Mouse (Mus musculus) CH12.LX (cell line): ENCODE results near the gene Skida1. TPM values are rescaled to one million over a fixed set of nuclear protein-coding genes. Genes with fewer than 3 reads are reported as not detected.

Source experiments
- DNase-seq: peaks from one replicate; pipeline ENCODE4 v3.0.0-alpha.2; 2013; ENCODE audit errors: extremely low read depth
- H3K27ac ChIP-seq: 2 replicates; pipeline ENCODE4 v1.5.1; 2012; ENCODE audit warnings: low read depth, mild to moderate bottlenecking, control low read depth, moderate library complexity; ENCODE audit not compliant: insufficient read depth
- H3K27me3 ChIP-seq: replicated peaks from 2 replicates; pipeline ENCODE3; 2012; ENCODE audit warnings: inconsistent platforms
- H3K36me3 ChIP-seq, 2 experiments: replicated peaks in 1 of 2; 2 replicates each; pipeline versions ENCODE3 to v1.6.1; 2012; ENCODE audit warnings: inconsistent platforms in 1 of 2, low read length in 1 of 2, mild to moderate bottlenecking in 1 of 2, mixed read lengths in 1 of 2, moderate library complexity in 1 of 2; ENCODE audit not compliant: control insufficient read depth in 1 of 2, insufficient read depth in 1 of 2
- H3K4me1 ChIP-seq, 2 experiments: 2 replicates each; pipeline ENCODE4 v1.6.1; 2012; ENCODE audit warnings: inconsistent platforms in 1 of 2, moderate library complexity in 1 of 2; ENCODE audit not compliant: insufficient read depth in 2 of 2, control insufficient read depth in 1 of 2
- H3K4me2 ChIP-seq: 2 replicates; pipeline ENCODE4 v1.6.1; 2012; ENCODE audit warnings: low read depth, mild to moderate bottlenecking, control low read depth; ENCODE audit not compliant: poor library complexity, insufficient read depth, severe bottlenecking
- H3K4me3 ChIP-seq, 3 experiments: fragments of 150-350 bp in 1 of 3; sonication (generic) in 1 of 3; replicated peaks in 1 of 3; 2 replicates each; pipeline versions ENCODE3 to v1.5.1; 2011 to 2012; ENCODE audit warnings: low read depth in 2 of 3, low read length in 2 of 3, mild to moderate bottlenecking in 2 of 3, moderate library complexity in 2 of 3, control low read depth in 1 of 3, improper control_type of control experiment in 1 of 3, inconsistent platforms in 1 of 3, mixed read lengths in 1 of 3; ENCODE audit not compliant: poor library complexity in 1 of 3
- H3K79me2 ChIP-seq: replicated peaks from 2 replicates; pipeline ENCODE4 v1.6.1; 2012; ENCODE audit warnings: mild to moderate bottlenecking, moderate library complexity; ENCODE audit not compliant: control insufficient read depth, poor library complexity, insufficient read depth, severe bottlenecking; ENCODE audit errors: extremely low read depth
- H3K9ac ChIP-seq: 2 replicates; pipeline ENCODE4 v1.6.1; 2012; ENCODE audit warnings: low read depth, mild to moderate bottlenecking, control low read depth, moderate library complexity; ENCODE audit not compliant: insufficient read depth
- H3K9me3 ChIP-seq: replicated peaks from 2 replicates; pipeline ENCODE3; 2012; ENCODE audit warnings: low read length, inconsistent platforms, mixed read lengths
- CHD1 ChIP-seq: IDR thresholded peaks from 2 replicates; pipeline ENCODE4 v1.6.1; 2012; ENCODE audit warnings: low read depth, low read length, improper control_type of control experiment, inconsistent platforms
- CTCF ChIP-seq, 2 experiments: IDR thresholded peaks in 1 of 2; conservative IDR thresholded peaks in 1 of 2; 2 replicates each; pipeline ENCODE4 v1.5.1; 2011 to 2012; ENCODE audit warnings: low read depth in 2 of 2, low read length in 2 of 2, improper control_type of control experiment in 1 of 2, inconsistent platforms in 1 of 2, mild to moderate bottlenecking in 1 of 2, moderate library complexity in 1 of 2
- E2F4 ChIP-seq: IDR thresholded peaks from 2 replicates; pipeline ENCODE4 v1.6.1; 2011; ENCODE audit warnings: low read depth, low read length, improper control_type of control experiment; ENCODE audit not compliant: insufficient replicate concordance
- EP300 ChIP-seq: IDR thresholded peaks from 2 replicates; pipeline ENCODE4 v1.6.1; 2011; ENCODE audit warnings: low read length, improper control_type of control experiment
- ETS1 ChIP-seq: conservative IDR thresholded peaks from 2 replicates; pipeline ENCODE4 v1.6.1; 2012; ENCODE audit warnings: low read depth, mild to moderate bottlenecking, inconsistent platforms, low read length, improper control_type of control experiment, moderate library complexity
- GABPA ChIP-seq: IDR thresholded peaks from 2 replicates; pipeline ENCODE4 v1.6.1; 2012; ENCODE audit warnings: low read depth, low read length, improper control_type of control experiment, inconsistent platforms; ENCODE audit not compliant: insufficient replicate concordance
- HCFC1 ChIP-seq: IDR thresholded peaks from 2 replicates; pipeline ENCODE4 v1.6.1; 2012; ENCODE audit warnings: low read depth, mild to moderate bottlenecking, inconsistent platforms, low read length, improper control_type of control experiment
- IRF4 ChIP-seq: IDR thresholded peaks from 2 replicates; pipeline ENCODE4 v1.6.1; 2014; ENCODE audit warnings: low read depth, mild to moderate bottlenecking, inconsistent platforms, low read length, improper control_type of control experiment
- JUND ChIP-seq: conservative IDR thresholded peaks from 2 replicates; pipeline ENCODE4 v1.6.1; 2011; ENCODE audit warnings: low read depth, low read length, improper control_type of control experiment
- MAFK ChIP-seq: IDR thresholded peaks from 2 replicates; pipeline ENCODE4 v1.6.1; 2011; ENCODE audit warnings: low read length, improper control_type of control experiment; ENCODE audit not compliant: insufficient replicate concordance
- MAX ChIP-seq: IDR thresholded peaks from 2 replicates; pipeline ENCODE4 v1.6.1; 2011; ENCODE audit warnings: low read length, improper control_type of control experiment
- MXI1 ChIP-seq: IDR thresholded peaks from 2 replicates; pipeline ENCODE4 v1.6.1; 2011; ENCODE audit warnings: mild to moderate bottlenecking, low read depth, low read length, improper control_type of control experiment
- NELFE ChIP-seq: IDR thresholded peaks from 2 replicates; pipeline ENCODE4 v1.6.1; 2011; ENCODE audit warnings: low read depth, low read length, improper control_type of control experiment
- POLR2AphosphoS2 ChIP-seq: IDR thresholded peaks from 2 replicates; pipeline ENCODE4 v1.6.1; 2011; ENCODE audit warnings: low read depth, low read length, improper control_type of control experiment
- RAD21 ChIP-seq: IDR thresholded peaks from 2 replicates; pipeline ENCODE4 v1.6.1; 2011; ENCODE audit warnings: low read depth, mild to moderate bottlenecking, low read length, improper control_type of control experiment, moderate library complexity
- RCOR1 ChIP-seq: conservative IDR thresholded peaks from 2 replicates; pipeline ENCODE4 v1.6.1; 2012; ENCODE audit warnings: low read depth, mild to moderate bottlenecking, inconsistent platforms, low read length, improper control_type of control experiment
- SIN3A ChIP-seq: IDR thresholded peaks from 2 replicates; pipeline ENCODE4 v1.6.1; 2012; ENCODE audit warnings: low read length, improper control_type of control experiment, inconsistent platforms
- SMC3 ChIP-seq: IDR thresholded peaks from 2 replicates; pipeline ENCODE4 v1.6.1; 2011; ENCODE audit warnings: low read depth, low read length, improper control_type of control experiment
- TCF12 ChIP-seq: IDR thresholded peaks from 2 replicates; pipeline ENCODE4 v1.6.1; 2014; ENCODE audit warnings: low read depth, mild to moderate bottlenecking, inconsistent platforms, low read length, improper control_type of control experiment
- UBTF ChIP-seq: IDR thresholded peaks from 2 replicates; pipeline ENCODE4 v1.6.1; 2012; ENCODE audit warnings: low read depth, mild to moderate bottlenecking, inconsistent platforms, low read length, improper control_type of control experiment, moderate library complexity
- USF1 ChIP-seq: IDR thresholded peaks from 2 replicates; pipeline ENCODE4 v1.6.1; 2014; ENCODE audit warnings: low read depth, mild to moderate bottlenecking, inconsistent platforms, low read length, improper control_type of control experiment
- ZKSCAN1 ChIP-seq: IDR thresholded peaks from 2 replicates; pipeline ENCODE4 v1.6.1; 2012; ENCODE audit warnings: low read depth, inconsistent platforms, low read length, improper control_type of control experiment, borderline replicate concordance
- ZMIZ1 ChIP-seq: IDR thresholded peaks from 2 replicates; pipeline ENCODE4 v1.6.1; 2012; ENCODE audit warnings: low read depth, mild to moderate bottlenecking, inconsistent platforms, low read length, improper control_type of control experiment
- ZNF384 ChIP-seq: IDR thresholded peaks from 2 replicates; pipeline ENCODE4 v1.6.1; 2012; ENCODE audit warnings: low read depth, low read length, improper control_type of control experiment, inconsistent platforms
- dilution Hi-C: fragments of 300-500 bp; cut with MboI; formaldehyde crosslinking; loops from 2 replicates; pipeline ENCODE4 v1.14.3; 2020; ENCODE audit warnings: low sequenced_read_pairs; ENCODE audit not compliant: extremely low pct_unique_long_range_greater_than_20kb, extremely low pct_ligation_motif_present
- in situ Hi-C: fragments of 300-500 bp; cut with MboI; formaldehyde crosslinking; loops from 3 replicates; pipeline ENCODE4 v1.14.3; 2019; ENCODE audit warnings: low sequenced_read_pairs, low pct_ligation_motif_present, low pct_unique_long_range_greater_than_20kb, mixed read lengths
- polyA plus RNA-seq: library from polyadenylated mRNA; unstranded; fragments of >175 nt; gene quantifications from 2 replicates; pipeline ENCODE4 v1.2.1, GENCODE M21; 2012; ENCODE audit warnings: low read depth; ENCODE audit not compliant: insufficient read length
- total RNA-seq, 2 experiments: library from RNA; depleted of rRNA; stranded (reverse); fragments of 300-350 nt in 1 of 2; fragments of >200 nt in 1 of 2; gene quantifications; 2 replicates each; pipeline ENCODE4 v1.2.3; 2012 to 2014

Gene Skida1
- total and polyA plus RNA-seq, 3 experiments, result 0.35 to 0.85 (median 0.36) TPM

GRCm38 (mm10) chr2:18050018-18050417, 1.2 kb upstream of the Skida1 start:
- no peak for TF ChIP-seq USF1
- no peak for TF ChIP-seq POLR2AphosphoS2
- 0 out of 2 replicates have a peak, but pooled peaks have one; percentile 2 for TF ChIP-seq HCFC1
- TF ChIP-seq MXI1, result no peak
- TF ChIP-seq IRF4, result no peak
- no peak for TF ChIP-seq RCOR1
- no peak for TF ChIP-seq TCF12
- TF ChIP-seq CTCF (conservative IDR thresholded peaks at IDR 0.05 in 1 of 2, IDR thresholded peaks at IDR 0.05 in 1 of 2; ENCODE audit: low read depth in 2 of 2, low read length in 2 of 2), result no peak
- TF ChIP-seq ZNF384, result peak; percentile 61
- TF ChIP-seq MAX, result no peak
- no peak for TF ChIP-seq GABPA
- no peak for TF ChIP-seq UBTF
- no peak for TF ChIP-seq ZKSCAN1
- TF ChIP-seq ZMIZ1, result no peak
- no peak for TF ChIP-seq SIN3A
- TF ChIP-seq SMC3, result no peak
- peak; percentile 55; the same call in 1 of the 2 replicates for TF ChIP-seq CHD1
- no peak for TF ChIP-seq ETS1
- TF ChIP-seq NELFE, result no peak
- no peak for TF ChIP-seq MAFK
- TF ChIP-seq RAD21, result no peak
- no peak for TF ChIP-seq JUND
- TF ChIP-seq E2F4, result no peak
- no peak for TF ChIP-seq EP300

More at GRCm38 (mm10) chr2:18050018-18050417, 1.2 kb upstream of the Skida1 start:
- in situ Hi-C loops, result no loop called here
- no peak for DNase-seq
- dilution Hi-C loops, result no loop called here
- no peaks in the 10 kb centered on the region for H3K36me3 ChIP-seq
- H3K4me3 ChIP-seq, result peak overlapping the region in 2 of 3 experiments; percentile 55 to 71
- no peaks in the 10 kb centered on the region for H3K9me3 ChIP-seq
- peaks cover 4 to 31% of the 10 kb centered on the region in 2 experiments; a peak in 3 of 4 replicates for H3K4me1 ChIP-seq
- peak overlapping the region; percentile 77; the same call in 1 of the 2 replicates for H3K27ac ChIP-seq
- peaks cover 2% of the 10 kb centered on the region; the same call in 1 of the 2 replicates for H3K79me2 ChIP-seq
- peaks cover 17% of the 10 kb centered on the region for H3K27me3 ChIP-seq
- peak overlapping the region; percentile 49 for H3K9ac ChIP-seq
- peak overlapping the region; percentile 95 for H3K4me2 ChIP-seq
